Mouse (Mus musculus) embryonic fibroblast, embryonic 13.5 days (primary cell): ENCODE results near the gene Cfap97d2.

Experiments used
- CTCF ChIP-seq: IDR thresholded peaks from 2 replicates; pipeline ENCODE4 v1.5.1; 2011; ENCODE audit warnings: mild to moderate bottlenecking, control low read depth, low read length, moderate library complexity, borderline replicate concordance; ENCODE audit not compliant: insufficient read depth
- POLR2A ChIP-seq: IDR thresholded peaks from 2 replicates; pipeline ENCODE4 v1.6.1; 2011; ENCODE audit warnings: low read depth, mild to moderate bottlenecking, control low read depth, low read length, moderate library complexity

- TF ChIP-seq CTCF (peak; percentile 51; the same call in 1 of the 2 replicates), POLR2A (no peak)
Measured at GRCm38 (mm10) chr8:13753680-13754079, 48.0 kb downstream of the Cfap97d2 start.
